Mouse (Mus musculus): Measurements from ENCODE around the gene Bglap2.

GRCm38 (mm10) chr3:88415668-88416067 lies 37.2 kb upstream of the Bglap2 start:
- TF ChIP-seq POLR2A (IDR thresholded peaks at IDR 0.05; ENCODE audit: low read depth, low read length) (no peak), CTCF (conservative IDR thresholded peaks at IDR 0.05; ENCODE audit: insufficient read depth, insufficient read length, low read depth, low read length) (no peak)
